Mouse (Mus musculus) midbrain, postnatal 0 days (tissue): ENCODE measurements around the gene Arhgap28. TPM values are rescaled to one million over a fixed set of nuclear protein-coding genes. Genes with fewer than 3 reads are reported as not detected.

Experiments
- ATAC-seq: fragments of 200-750 bp; cut with Nextera tagmentation; 2 replicates; pipeline ENCODE4 v1.8.0; 2017; ENCODE audit warnings: moderate number of reproducible peaks, mild to moderate bottlenecking, moderate TSS enrichment, moderate library complexity; ENCODE audit not compliant: low FRiP score
- DNase-seq: peaks from one replicate; pipeline ENCODE4 v3.0.0-alpha.2; 2015; ENCODE audit warnings: low spot score
- H3K27ac ChIP-seq: fragments of 300-500 bp; sonication (generic); 2 replicates; pipeline ENCODE4 v1.5.1; 2014; ENCODE audit warnings: low read depth, mild to moderate bottlenecking, low read length, mixed read lengths
- H3K27me3 ChIP-seq: fragments of 300-500 bp; sonication (generic); 2 replicates; pipeline ENCODE4 v1.6.1; 2014; ENCODE audit warnings: low read length, control low read depth, mixed read lengths; ENCODE audit not compliant: insufficient read depth
- H3K36me3 ChIP-seq: fragments of 300-500 bp; sonication (generic); 2 replicates; pipeline ENCODE4 v1.6.1; 2014; ENCODE audit warnings: low read length, control low read depth, mixed read lengths; ENCODE audit not compliant: insufficient read depth
- H3K4me1 ChIP-seq: fragments of 300-500 bp; sonication (generic); 2 replicates; pipeline ENCODE4 v1.6.1; 2014; ENCODE audit warnings: mild to moderate bottlenecking, control low read depth, antibody characterized with exemption, low read length, mixed read lengths; ENCODE audit not compliant: insufficient read depth
- H3K4me2 ChIP-seq: fragments of 300-500 bp; sonication (generic); 2 replicates; pipeline ENCODE4 v1.6.1; 2014; ENCODE audit warnings: low read depth, mild to moderate bottlenecking, low read length, mixed read lengths; ENCODE audit not compliant: poor library complexity, severe bottlenecking
- H3K4me3 ChIP-seq: fragments of 300-500 bp; sonication (generic); 2 replicates; pipeline ENCODE4 v1.5.1; 2014; ENCODE audit warnings: low read depth, mild to moderate bottlenecking, low read length, moderate library complexity
- H3K9ac ChIP-seq: fragments of 300-500 bp; sonication (generic); replicated peaks from 2 replicates; pipeline ENCODE4 v1.6.1; 2014; ENCODE audit warnings: mild to moderate bottlenecking, low read length, moderate library complexity, mixed read lengths; ENCODE audit not compliant: poor library complexity, severe bottlenecking
- H3K9me3 ChIP-seq: fragments of 300-500 bp; sonication (generic); 2 replicates; pipeline ENCODE4 v1.6.1; 2016; ENCODE audit warnings: low read length, control low read depth
- CTCF ChIP-seq: IDR thresholded peaks from 2 replicates; pipeline ENCODE4 v1.5.1; 2016; ENCODE audit warnings: antibody characterized with exemption, mild to moderate bottlenecking
- WGBS: fragments of 180-500 bp; shearing (Covaris S2); extraction: QIAGEN DNeasy Blood & Tissue Kit; methylation state at CpG from one replicate; pipeline ENCODE4 v1.1.7; 2014; 5-methylcytosine and 5-hydroxymethylcytosine counted together
- polyA plus RNA-seq: library from polyadenylated mRNA; unstranded; fragments of >200 nt; fragmentation: Nextera tagmentation; extraction: Ambion mirVana; gene quantifications from 2 replicates; pipeline ENCODE4 v1.2.1, GENCODE M21; 2015
- total RNA-seq: library from RNA; depleted of rRNA; stranded (reverse); fragments of >200 nt; gene quantifications from 2 replicates; pipeline ENCODE4 v1.2.3, GENCODE M21; 2014

Gene Arhgap28
- total and polyA plus RNA-seq, 2 experiments from 2014 or later, result 2.9 to 5.1 TPM

DNA sequence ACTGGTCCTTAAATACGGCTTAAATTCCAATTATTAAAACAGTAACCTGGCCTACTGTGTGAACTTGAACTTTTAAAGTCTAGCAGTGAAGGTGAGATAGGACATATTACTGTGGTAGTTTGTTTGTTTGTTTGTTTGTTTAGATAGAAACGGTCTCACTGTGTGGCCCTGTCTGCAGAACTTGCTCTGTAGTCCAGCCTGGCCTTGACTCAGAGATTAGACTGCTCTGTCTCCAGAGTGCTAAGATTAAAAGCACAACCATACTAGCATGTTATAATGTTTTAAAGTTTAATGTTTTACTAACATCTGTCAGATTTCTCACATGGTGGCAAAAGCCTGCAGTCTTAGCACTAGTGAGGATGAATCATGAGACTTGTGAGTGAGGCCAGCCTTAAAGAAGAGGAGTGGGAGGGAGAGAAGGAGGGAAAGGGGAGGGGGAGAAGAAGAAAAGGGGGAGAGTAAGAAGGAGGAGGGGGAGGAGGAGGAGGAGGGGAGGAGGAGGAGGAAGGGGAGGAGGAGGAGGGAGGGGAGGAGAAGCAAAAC lies 8.6 kb downstream of the Arhgap28 start:
- Histone ChIP-seq H3K4me2 (no peak overlapping the region), H3K4me3 (no peak overlapping the region), H3K36me3 (no peaks in the 10 kb centered on the region), H3K9ac (no peak overlapping the region), H3K9me3 (no peaks in the 10 kb centered on the region), H3K27ac (no peak overlapping the region), H3K27me3 (no peaks in the 10 kb centered on the region), H3K4me1 (no peaks in the 10 kb centered on the region)
- no peak for DNase-seq
- no peak for TF ChIP-seq CTCF
- WGBS, result 91% methylated on average over 2 of the region's 2 CpGs
- ATAC-seq, result no peak

DNA sequence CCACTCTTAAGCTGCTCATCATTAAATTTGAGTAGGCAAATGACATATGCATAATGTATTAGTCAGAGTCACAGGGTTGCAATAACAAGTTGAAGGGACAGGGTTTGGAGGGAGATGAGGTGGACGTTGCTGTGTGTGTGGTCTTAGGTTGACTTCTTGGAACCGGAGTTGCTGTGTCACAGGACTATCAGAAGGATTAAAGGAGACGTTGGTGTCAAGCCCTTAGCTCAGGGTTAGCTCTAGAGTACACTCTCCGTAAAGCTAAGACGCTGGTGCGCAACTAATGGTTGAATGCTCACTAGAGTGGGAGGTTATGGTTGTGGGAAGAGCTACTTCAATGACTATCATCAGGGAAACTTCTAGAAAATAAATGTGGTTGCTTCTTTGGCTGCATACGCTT lies 9.1 kb downstream of the Arhgap28 start:
- Histone ChIP-seq H3K27me3 (no peaks in the 10 kb centered on the region), H3K4me3 (no peak overlapping the region), H3K4me1 (no peaks in the 10 kb centered on the region), H3K27ac (no peak overlapping the region), H3K36me3 (no peaks in the 10 kb centered on the region), H3K9ac (no peak overlapping the region), H3K4me2 (no peak overlapping the region), H3K9me3 (no peaks in the 10 kb centered on the region)
- 71% methylated on average over 7 of the region's 7 CpGs for WGBS
- TF ChIP-seq CTCF, result no peak
- ATAC-seq (no peak), DNase-seq (no peak)

DNA sequence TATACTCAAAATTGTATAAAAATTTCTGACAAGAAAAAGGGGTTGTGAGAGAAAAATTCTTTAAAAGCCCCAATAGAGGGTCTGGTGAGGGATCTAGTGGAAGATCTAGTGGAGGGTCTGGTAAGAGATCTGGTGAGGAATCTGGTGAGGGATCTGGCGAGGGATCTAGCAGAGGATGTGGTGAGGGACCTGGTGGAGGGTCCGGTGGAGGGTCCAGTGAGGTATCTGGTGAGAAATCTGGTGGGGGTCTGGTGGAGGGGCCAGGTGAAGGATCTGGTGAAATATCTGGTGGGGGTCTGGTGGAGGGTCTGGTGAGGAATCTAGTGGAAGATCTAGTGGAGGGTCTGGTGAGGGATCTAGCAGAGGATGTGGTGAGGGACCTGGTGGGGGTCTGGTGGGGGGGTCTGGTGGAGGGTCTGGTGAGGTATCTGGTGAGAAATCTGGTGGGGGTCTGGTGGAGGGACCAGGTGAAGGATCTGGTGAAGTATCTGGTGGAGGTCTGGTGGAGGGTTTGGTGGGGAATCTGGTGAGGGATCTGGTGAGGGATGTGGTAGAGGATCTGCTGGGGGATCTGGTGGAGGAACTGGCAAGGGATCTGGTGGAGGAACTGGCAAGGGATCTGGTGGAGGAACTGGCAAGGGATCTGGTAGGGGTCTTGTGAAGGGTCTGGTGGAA lies 10.4 kb downstream of the Arhgap28 start:
- Histone ChIP-seq H3K27me3 (no peaks in the 10 kb centered on the region), H3K9ac (no peak overlapping the region), H3K4me1 (no peaks in the 10 kb centered on the region), H3K27ac (no peak overlapping the region), H3K4me3 (no peak overlapping the region), H3K36me3 (no peaks in the 10 kb centered on the region), H3K4me2 (no peak overlapping the region), H3K9me3 (no peaks in the 10 kb centered on the region)
- DNase-seq (no peak), ATAC-seq (no peak)
- no peak for TF ChIP-seq CTCF
- 95% methylated on average over 2 of the region's 2 CpGs for WGBS

- Histone ChIP-seq H3K36me3 (no peaks in the 10 kb centered on the region), H3K9me3 (no peaks in the 10 kb centered on the region), H3K4me2 (no peak overlapping the region), H3K4me3 (no peak overlapping the region), H3K9ac (no peak overlapping the region), H3K27ac (no peak overlapping the region), H3K27me3 (no peaks in the 10 kb centered on the region), H3K4me1 (no peaks in the 10 kb centered on the region)
- DNase-seq, result no peak
- no peak for TF ChIP-seq CTCF
- WGBS, result 63% methylated on average over 5 of the region's 5 CpGs
- no peak for ATAC-seq
Measured at GRCm38 (mm10) chr17:67989716-67990115, 14.2 kb downstream of the Arhgap28 start.

DNA sequence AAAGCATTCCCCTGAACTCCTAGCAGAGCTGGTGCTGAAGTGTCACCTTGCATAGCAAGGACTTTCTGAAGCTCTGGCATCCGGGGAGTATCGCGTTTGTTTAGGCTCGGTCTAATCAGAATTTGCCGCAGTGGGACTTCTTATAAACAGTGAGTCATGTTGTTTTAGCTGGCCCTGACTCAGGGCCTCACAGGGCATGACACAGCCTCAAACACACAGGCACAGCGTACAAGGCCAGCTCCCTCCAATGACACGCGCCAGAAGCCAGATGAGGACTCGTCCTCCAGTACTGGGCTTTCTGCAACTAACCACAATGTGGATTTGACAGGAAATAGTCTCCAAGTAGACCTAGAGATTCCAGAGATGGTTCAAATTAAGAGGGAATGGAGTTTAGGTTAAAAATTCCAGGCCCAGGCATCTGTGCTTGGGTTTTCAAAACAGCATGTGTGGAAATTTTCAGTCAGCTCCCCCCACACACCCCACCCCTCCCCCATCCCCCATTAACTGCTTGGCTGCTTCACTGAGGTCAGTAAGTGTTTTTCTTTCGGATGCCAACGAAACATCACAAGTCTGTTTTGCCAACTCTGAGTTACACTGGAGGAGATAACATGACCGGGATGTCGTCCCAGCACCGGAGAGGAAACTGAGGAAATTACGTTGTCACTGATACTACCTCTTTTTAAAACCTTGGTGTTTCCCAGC lies 14.8 kb downstream of the Arhgap28 start:
- peak; percentile 41 for DNase-seq
- 68% methylated on average over 15 of the region's 15 CpGs for WGBS
- Histone ChIP-seq H3K9me3 (no peaks in the 10 kb centered on the region), H3K27ac (no peak overlapping the region), H3K36me3 (no peaks in the 10 kb centered on the region), H3K27me3 (no peaks in the 10 kb centered on the region), H3K9ac (no peak overlapping the region), H3K4me2 (no peak overlapping the region), H3K4me1 (no peaks in the 10 kb centered on the region), H3K4me3 (no peak overlapping the region)
- TF ChIP-seq CTCF, result no peak
- ATAC-seq, result no peak

GRCm38 (mm10) chr17:67985532-67985931 lies 18.4 kb downstream of the Arhgap28 start:
- ATAC-seq, result no peak
- Histone ChIP-seq H3K4me2 (no peak overlapping the region), H3K27ac (no peak overlapping the region), H3K4me1 (no peaks in the 10 kb centered on the region), H3K9me3 (no peaks in the 10 kb centered on the region), H3K27me3 (no peaks in the 10 kb centered on the region), H3K36me3 (no peaks in the 10 kb centered on the region), H3K4me3 (no peak overlapping the region), H3K9ac (no peak overlapping the region)
- WGBS, result 67% methylated on average over 4 of the region's 4 CpGs
- TF ChIP-seq CTCF, result no peak
- no peak for DNase-seq
